Mouse (Mus musculus) left cerebral cortex, adult 9 months (tissue): ENCODE results near the gene Fry.
"Not testable (repeated sequence)": the region's sequence is repeated elsewhere in the genome, so short reads cannot be mapped to it uniquely, and the experiment has no call there.

ENCODE experiments used
- DNase-seq, 2 experiments: peaks; one replicate each; pipeline ENCODE4 v3.0.0; 2022; ENCODE audit warnings: low spot score in 2 of 2

Gene Fry

GRCm38 (mm10) chr5:150457165-150457903 lies 338.9 kb downstream of the Fry start:
- no peak for DNase-seq

GRCm38 (mm10) chr5:150457904-150458739 lies 339.7 kb downstream of the Fry start:
- no peak for DNase-seq

GRCm38 (mm10) chr5:150459801-150460200 lies 341.4 kb downstream of the Fry start:
- DNase-seq: no peak

- no peak for DNase-seq
Measured at GRCm38 (mm10) chr5:150464721-150465120, 346.3 kb downstream of the Fry start.

GRCm38 (mm10) chr5:150465218-150465617 lies 346.8 kb downstream of the Fry start:
- DNase-seq: no peak

- DNase-seq: peak; percentile 66 to 81
Measured at GRCm38 (mm10) chr5:150466132-150466531, 347.7 kb downstream of the Fry start.

GRCm38 (mm10) chr5:150468431-150468830 lies 350.0 kb downstream of the Fry start:
- no peak for DNase-seq

- DNase-seq: no peak
Measured at GRCm38 (mm10) chr5:150477364-150477763, 358.9 kb downstream of the Fry start.

GRCm38 (mm10) chr5:150478612-150479011 lies 360.2 kb downstream of the Fry start:
- DNase-seq: no peak

- DNase-seq: no peak
Measured at GRCm38 (mm10) chr5:150485198-150485597, 366.8 kb downstream of the Fry start.

GRCm38 (mm10) chr5:150490285-150490684 lies 371.8 kb downstream of the Fry start:
- no peak for DNase-seq

GRCm38 (mm10) chr5:150490821-150491220 lies 372.4 kb downstream of the Fry start:
- no peak for DNase-seq

GRCm38 (mm10) chr5:150491573-150492173 lies 373.2 kb downstream of the Fry start:
- DNase-seq: not testable (repeated sequence)

- DNase-seq: peak in 1 of 2 experiments; percentile 32
Measured at GRCm38 (mm10) chr5:150495792-150496191, 377.3 kb downstream of the Fry start.

- no peak for DNase-seq
Measured at GRCm38 (mm10) chr5:150510451-150511225, 392.2 kb downstream of the Fry start.

GRCm38 (mm10) chr5:150513264-150513663 lies 394.8 kb downstream of the Fry start:
- DNase-seq: no peak

- no peak for DNase-seq
Measured at GRCm38 (mm10) chr5:150514027-150514426, 395.6 kb downstream of the Fry start.

GRCm38 (mm10) chr5:150518064-150518463 lies 399.6 kb downstream of the Fry start, which contains the start of gene Zar1l:
Gene Zar1l, minus strand, starts transcription at chr5:150518164.
- DNase-seq: no peak

GRCm38 (mm10) chr5:150519551-150519950 lies 401.1 kb downstream of the Fry start:
- no peak for DNase-seq

- DNase-seq: peak; percentile 52 to 83
Measured at GRCm38 (mm10) chr5:150521937-150522866, 403.8 kb downstream of the Fry start, which contains the start of gene Brca2. Gene Brca2, plus strand, starts transcription at chr5:150522630.
